Mouse (Mus musculus): ENCODE measurements around the gene Gprc5c.
A peak's percentile ranks its signal among the peaks of the same experiment; 100 is the strongest.

Gene Gprc5c

GRCm38 (mm10) chr11:114843818-114844463 is 7.0 kb upstream of the Gprc5c start:
- peak; percentile 64 for DNase-seq

DNA sequence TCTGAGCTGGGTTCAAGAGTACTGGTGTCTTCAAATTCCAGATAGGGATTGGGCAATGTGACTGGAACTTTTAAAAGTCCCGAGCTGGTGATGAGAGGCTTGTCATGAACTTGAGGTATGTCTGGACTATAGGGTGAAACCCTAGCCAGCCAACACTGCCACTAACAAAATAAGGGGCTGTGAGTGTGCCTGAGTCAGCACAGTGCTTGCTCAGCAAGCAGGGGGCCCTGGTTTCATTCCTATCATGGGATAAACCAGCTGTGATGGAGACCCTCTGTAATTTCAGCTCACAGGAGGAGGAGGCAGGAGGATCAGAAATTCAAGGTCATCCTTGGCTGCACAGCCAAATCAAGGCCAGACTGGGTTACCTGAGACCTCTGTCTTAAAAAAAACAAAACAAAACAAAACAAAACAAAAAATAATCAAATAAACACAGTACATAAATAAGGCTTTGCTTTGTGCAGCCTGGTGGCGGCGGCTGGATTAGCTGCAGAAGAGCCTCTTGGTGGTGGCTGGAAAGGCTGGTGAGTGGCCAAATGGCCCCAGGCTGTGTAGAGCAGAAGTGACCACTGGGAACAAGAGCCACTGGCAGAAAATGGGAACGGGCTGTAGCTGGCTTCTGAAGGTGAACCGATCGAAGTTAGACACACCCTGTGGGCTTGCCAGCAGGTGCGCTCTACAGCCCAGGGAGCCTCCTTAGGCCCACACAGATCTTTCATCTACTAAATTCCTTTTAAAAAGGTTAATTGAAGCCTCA is 6.3 kb upstream of the Gprc5c start:
- no peak for DNase-seq

- DNase-seq, result no peak
Measured at GRCm38 (mm10) chr11:114846336-114846735, 4.6 kb upstream of the Gprc5c start.

GRCm38 (mm10) chr11:114847008-114847407 is 3.9 kb upstream of the Gprc5c start:
- DNase-seq, result no peak

GRCm38 (mm10) chr11:114849572-114849971 is 1.4 kb upstream of the Gprc5c start:
- DNase-seq, result no peak

DNA sequence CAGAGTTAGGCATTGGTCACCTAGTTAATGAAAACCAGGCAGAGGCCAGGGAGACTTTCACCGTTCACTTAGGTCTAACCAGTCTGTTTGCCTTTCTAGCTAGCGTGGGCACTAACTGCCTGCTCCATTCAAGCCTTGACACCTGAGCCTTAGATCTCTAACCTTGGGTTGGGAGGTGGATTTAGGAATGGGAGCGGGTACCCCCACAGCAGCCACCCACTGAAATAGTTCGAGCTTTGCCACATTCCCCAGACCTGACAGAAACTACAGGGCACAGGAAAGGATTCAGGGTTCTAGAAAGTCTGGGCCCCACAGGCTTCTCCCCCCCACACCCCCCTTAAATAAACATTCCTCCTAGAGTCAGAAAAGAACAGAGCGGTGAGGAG is 893 bp upstream of the Gprc5c start:
- no peak for DNase-seq

DNA sequence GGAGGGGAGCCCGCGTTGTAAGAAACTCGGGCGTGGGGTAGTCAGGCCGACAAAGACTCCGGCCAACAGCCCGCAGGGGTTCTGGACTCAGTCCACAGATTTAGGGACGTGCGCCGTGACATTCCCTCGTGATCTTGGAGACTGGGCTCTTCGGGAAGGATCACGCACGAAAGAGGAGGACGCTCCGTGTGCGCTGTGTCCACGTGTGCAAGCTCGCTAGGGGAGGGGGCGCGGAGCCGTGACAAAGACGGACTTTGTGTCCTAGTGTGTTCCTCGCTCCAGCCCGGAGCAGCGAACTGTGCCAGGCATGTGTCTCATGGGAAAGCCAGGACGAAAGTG is 286 bp downstream of the Gprc5c start:
- peak; percentile 77 for DNase-seq

DNA sequence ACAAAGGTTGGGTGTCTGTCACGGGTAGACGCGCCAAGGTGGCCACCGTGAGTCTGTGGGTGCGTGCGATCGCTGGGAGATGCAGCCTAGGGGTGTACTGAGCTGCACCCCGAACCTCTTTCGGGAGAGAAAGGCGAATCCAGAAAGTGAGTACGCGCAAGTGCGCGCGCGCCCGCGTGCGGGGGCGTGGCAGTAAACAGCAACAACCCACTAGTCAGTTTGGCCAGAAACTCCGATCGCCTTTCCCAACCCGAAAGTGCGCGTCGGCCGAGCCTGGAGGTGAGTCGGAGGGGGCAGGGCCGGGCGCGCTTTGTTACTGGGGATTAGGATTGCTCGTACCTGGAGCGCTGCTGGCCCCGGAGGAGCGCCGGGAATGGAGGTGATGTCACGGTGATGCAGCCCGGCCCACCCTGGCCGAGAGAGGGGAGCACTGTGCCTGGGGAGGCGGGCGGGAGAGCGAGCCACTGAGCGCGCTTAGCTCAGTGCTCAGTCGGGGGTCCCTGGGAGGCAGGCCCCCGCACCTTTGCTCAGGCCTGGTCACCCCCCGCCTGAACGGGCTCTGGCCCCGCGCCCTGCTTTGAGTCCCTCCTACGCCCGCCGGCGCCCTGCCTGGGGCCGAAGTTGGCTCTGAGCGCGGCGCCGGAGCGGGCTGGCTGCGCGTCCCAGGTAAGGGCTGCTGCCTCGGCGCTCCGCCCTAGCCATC is 807 bp downstream of the Gprc5c start:
- DNase-seq, result peak; percentile 73

DNA sequence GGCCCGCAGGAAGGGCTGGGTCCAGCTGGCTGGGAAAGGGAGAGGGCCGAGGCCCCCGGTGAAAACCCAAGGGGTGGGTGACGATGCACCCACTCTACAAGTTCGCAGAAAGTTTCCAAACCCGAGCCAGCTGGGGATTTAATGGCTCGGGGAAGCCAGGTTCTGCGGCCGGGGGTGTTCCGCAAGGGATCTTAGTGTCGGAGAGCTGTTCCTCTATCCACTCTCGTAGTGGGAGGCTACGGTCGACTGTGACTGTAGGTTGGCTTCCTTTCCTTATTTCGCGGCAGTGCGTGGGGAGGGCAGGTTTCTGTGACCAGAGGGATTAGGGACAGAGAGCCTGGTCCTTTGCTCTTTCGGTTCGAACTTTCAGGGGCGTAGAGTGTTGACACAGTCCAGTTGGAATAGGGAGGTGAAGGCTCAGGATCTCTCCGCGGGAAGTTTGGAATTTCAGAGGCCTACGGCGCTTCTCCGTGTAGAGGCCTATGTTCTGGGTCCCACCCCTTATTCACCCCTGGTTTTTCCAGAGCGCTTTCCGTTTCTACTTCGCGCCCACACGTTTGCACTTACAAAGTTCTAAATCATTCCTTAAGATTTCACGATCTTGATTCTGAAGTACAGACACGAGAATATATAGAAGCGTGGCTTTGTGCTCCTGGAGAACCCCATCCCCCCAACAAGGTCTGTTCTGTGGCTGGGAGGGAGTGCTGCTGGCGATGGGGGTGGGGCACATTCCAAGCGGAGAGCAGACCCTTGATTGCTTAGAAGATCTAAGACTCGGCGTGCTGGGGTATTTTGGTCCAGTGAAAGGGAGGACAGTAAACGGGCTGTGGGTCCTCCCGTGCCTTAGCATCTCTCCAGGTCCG is 1.6 kb downstream of the Gprc5c start:
- DNase-seq, result peak; percentile 59

GRCm38 (mm10) chr11:114853174-114853838 is 2.4 kb downstream of the Gprc5c start:
- no peak for DNase-seq

DNA sequence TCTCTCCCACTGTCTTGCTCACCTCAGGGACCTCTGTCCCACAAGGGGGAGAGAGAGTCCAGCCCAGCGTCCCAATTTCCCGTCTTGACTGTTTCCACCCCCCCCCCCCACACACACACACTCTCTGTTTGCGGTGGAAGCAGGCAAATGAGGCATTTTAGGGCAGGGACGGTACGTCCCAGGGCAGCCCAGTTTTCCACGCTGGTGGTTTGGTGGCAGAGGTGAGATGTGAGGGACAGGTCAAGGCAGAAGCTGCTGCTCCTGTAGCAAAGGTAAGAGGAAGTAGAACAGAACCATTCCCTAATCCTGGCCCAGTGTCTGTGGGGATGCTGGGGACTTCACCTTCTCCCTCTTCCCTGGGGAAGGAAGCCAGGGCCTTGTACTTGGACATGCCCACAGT is 3.6 kb downstream of the Gprc5c start:
- DNase-seq, result no peak

DNA sequence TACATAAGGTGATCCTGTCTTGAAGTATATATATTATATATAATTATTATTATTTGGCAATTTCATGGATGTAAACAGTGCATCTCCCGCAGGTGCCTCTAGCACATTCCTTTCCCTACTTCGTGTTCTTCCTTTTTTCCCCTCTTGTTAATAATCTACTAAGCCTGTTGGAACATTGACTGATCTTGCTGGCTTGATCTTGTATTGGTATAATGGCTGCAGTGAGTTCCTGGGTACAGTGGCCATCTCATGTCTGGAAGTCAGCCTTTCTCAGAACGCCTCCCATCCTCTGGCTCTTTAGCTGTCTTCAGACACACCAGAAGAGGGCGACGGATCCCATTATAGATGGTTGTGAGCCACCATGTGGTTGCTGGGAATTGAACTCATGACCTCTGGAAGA is 5.2 kb downstream of the Gprc5c start:
- DNase-seq, result no peak

- peak; percentile 43 for DNase-seq
Measured at GRCm38 (mm10) chr11:114858641-114859040, 7.7 kb downstream of the Gprc5c start.

DNA sequence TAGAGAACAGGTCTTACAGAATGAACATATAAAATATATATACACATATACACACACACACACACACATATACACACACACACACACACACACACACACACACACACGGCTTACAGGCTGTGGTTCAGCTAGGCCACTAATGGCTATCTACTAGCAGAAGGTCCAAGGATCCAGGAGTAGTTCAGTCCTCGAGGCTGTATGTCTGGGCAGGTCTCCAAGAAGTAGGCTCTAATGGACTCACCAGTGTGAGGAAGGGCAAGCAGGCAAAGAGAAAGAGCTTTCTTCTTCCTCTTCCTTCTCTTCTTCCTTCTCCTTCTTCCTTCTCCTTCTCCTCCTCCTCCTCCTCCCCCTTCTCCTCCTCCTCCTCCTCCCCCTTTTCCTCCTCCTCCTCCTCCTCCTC is 10.1 kb downstream of the Gprc5c start:
- DNase-seq, result no peak

- no peak for DNase-seq
Measured at GRCm38 (mm10) chr11:114862687-114863086, 11.7 kb downstream of the Gprc5c start.

DNA sequence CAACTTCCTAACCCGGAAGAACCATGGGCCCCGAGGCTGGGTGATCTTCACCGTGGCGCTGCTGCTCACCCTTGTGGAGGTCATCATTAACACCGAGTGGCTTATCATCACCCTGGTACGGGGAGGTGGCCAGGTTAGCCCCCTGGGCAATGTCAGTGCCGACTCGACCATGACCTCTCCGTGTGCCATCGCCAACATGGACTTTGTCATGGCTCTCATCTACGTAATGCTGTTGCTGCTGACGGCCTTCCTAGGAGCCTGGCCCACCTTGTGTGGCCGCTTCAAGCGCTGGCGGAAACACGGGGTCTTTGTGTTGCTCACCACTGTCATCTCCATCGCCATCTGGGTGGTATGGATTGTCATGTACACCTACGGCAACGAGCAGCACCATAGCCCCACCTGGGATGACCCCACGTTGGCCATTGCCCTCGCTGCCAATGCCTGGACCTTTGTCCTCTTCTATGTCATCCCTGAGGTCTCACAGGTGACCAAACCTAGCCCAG is 13.0 kb downstream of the Gprc5c start:
- DNase-seq, result no peak

DNA sequence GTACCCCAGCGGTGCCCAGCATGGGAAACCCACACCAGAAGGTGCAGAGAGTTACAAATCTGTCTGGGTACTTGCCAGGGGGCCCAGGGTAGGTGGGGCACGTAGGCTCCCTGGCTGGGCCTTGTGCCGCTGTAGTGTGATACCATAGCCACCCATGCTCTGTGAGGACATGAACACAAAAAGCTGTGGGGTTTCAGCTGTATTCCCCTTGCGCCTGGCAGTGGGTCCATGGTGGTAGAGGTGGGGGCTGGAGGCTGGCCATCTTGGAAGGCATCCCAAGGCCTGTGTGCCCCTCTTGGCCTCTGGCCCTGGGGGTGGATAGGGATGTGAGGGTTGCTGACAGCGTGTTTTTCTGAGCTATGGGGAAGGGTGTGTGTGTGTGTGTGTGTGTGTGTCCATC is 15.0 kb downstream of the Gprc5c start:
- no peak for DNase-seq

- DNase-seq, result no peak
Measured at GRCm38 (mm10) chr11:114866486-114867360, 15.8 kb downstream of the Gprc5c start.

DNA sequence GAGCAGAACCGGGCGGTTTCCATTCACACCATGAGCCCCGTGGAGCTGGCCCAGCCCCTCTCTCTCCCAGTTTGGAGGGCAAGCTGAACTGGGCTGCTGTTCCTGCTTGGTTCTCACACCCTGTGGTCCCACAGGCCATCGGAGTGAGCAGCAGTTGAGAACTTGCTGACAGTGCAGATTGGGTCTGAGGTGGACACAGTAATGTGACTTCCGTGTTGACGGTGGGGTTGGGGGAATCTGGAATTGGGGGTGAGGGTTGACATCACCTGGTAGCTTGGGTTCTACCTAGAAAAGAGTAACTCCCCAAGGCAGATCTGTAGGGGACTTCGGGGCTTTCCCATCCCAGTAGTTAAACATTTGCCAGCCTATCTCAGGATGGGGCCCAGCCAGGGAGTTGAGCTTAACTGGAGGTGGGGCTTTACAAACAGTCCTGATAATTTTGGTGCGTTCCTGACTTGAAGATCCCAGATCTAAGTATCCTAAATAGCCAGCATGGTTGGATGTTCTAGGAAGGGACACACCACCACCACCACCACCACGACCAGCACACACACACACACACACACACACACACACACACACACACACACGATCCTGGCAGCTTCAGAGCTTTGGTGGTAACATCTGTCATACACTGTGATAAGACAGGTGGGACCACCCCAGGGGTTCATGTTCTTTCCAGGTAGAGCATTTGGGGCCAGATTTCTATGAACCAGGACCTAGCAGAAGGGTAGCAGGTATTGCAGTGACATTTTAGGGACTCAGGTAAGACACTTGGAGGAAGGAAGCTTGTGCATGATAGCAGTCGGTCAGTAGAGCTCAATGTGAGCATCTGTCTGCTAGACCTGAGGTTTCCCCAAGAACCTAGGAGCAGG is 16.6 kb downstream of the Gprc5c start:
- DNase-seq, result no peak

- no peak for DNase-seq
Measured at GRCm38 (mm10) chr11:114868280-114868679, 17.3 kb downstream of the Gprc5c start.
